Mouse (Mus musculus): Measurements from ENCODE around the gene Hspd1. TPM values are rescaled to one million over a fixed set of nuclear protein-coding genes. Genes with fewer than 3 reads are reported as not detected.

Gene Hspd1
- total and polyA plus RNA-seq, 3 experiments: 306 to 885 (median 775) TPM

- no peaks in the 10 kb centered on the region for H3K27me3 ChIP-seq (ENCODE audit: control insufficient read depth in 1 of 2, insufficient read depth in 2 of 2, low read length in 2 of 2)
- no peaks in the 10 kb centered on the region for H3K9me3 ChIP-seq (replicated peaks; ENCODE audit: insufficient read depth, low read length)
- H3K4me1 ChIP-seq (ENCODE audit: control insufficient read depth in 1 of 2, insufficient read depth in 2 of 2, low read length in 2 of 2): peaks cover 4 to 15% of the 10 kb centered on the region in 2 experiments; a peak in 3 of 4 replicates
- peaks cover 59% of the 10 kb centered on the region for H3K79me2 ChIP-seq (ENCODE audit: control insufficient read depth, insufficient read depth, low read length, poor library complexity)
- TF ChIP-seq HCFC1 (IDR thresholded peaks at IDR 0.05; ENCODE audit: low read depth, low read length): no peak
- no peak for TF ChIP-seq MAZ (IDR thresholded peaks at IDR 0.05; ENCODE audit: low read depth, low read length)
- no peak for TF ChIP-seq MYC (IDR thresholded peaks at IDR 0.05; ENCODE audit: low read depth, low read length)
- no peak for TF ChIP-seq CHD2 (IDR thresholded peaks at IDR 0.05; ENCODE audit: low read length)
- TF ChIP-seq GABPA (IDR thresholded peaks at IDR 0.05; ENCODE audit: low read depth, low read length): no peak
- 0 out of 2 replicates have a peak, but pooled peaks have one; percentile 2 for TF ChIP-seq SIN3A (IDR thresholded peaks at IDR 0.05; ENCODE audit: low read length)
- no peak for TF ChIP-seq E2F4 (IDR thresholded peaks at IDR 0.05; ENCODE audit: borderline replicate concordance, low read depth, low read length)
- TF ChIP-seq UBTF (IDR thresholded peaks at IDR 0.05; ENCODE audit: borderline replicate concordance, insufficient read depth, low read depth, low read length): no peak
- TF ChIP-seq ZKSCAN1 (IDR thresholded peaks at IDR 0.05; ENCODE audit: low read depth, low read length): no peak
- TF ChIP-seq ZC3H11A (IDR thresholded peaks at IDR 0.05; ENCODE audit: low read depth, low read length): no peak
- TF ChIP-seq USF1 (IDR thresholded peaks at IDR 0.05; ENCODE audit: low read depth, low read length): no peak
- no peak for TF ChIP-seq RCOR1 (IDR thresholded peaks at IDR 0.05; ENCODE audit: low read depth, low read length)
- TF ChIP-seq MEF2A (IDR thresholded peaks at IDR 0.05; ENCODE audit: extremely low read depth, insufficient replicate concordance, low read depth, low read length, poor library complexity, severe bottlenecking): no peak
- no peak for TF ChIP-seq EP300 (IDR thresholded peaks at IDR 0.05; ENCODE audit: low read depth in 1 of 2, low read length in 2 of 2)
- TF ChIP-seq NELFE (IDR thresholded peaks at IDR 0.05; ENCODE audit: low read depth, low read length): no peak
- no peak for TF ChIP-seq MYB (IDR thresholded peaks at IDR 0.05; ENCODE audit: low read depth, low read length)
- TF ChIP-seq BHLHE40 (IDR thresholded peaks at IDR 0.05; ENCODE audit: borderline replicate concordance, low read depth, low read length): no peak
- peak; percentile 95 for TF ChIP-seq CHD1 (IDR thresholded peaks at IDR 0.05; ENCODE audit: low read depth, low read length)
- TF ChIP-seq MXI1 (IDR thresholded peaks at IDR 0.05; ENCODE audit: low read depth, low read length): peak; percentile 52; the same call in 1 of the 2 replicates
- TF ChIP-seq POLR2AphosphoS2 (IDR thresholded peaks at IDR 0.05; ENCODE audit: low read length): no peak; the same call in 1 of the 2 replicates
- TF ChIP-seq TCF12 (IDR thresholded peaks at IDR 0.05; ENCODE audit: low read depth, low read length): peak; percentile 1; the same call in 1 of the 2 replicates
- no peak for TF ChIP-seq ELF1 (IDR thresholded peaks at IDR 0.05; ENCODE audit: low read depth, low read length)
- TF ChIP-seq RAD21 (IDR thresholded peaks at IDR 0.05; ENCODE audit: low read depth, low read length): no peak
- TF ChIP-seq CTCF (IDR thresholded peaks at IDR 0.05 in 2 of 3, conservative IDR thresholded peaks at IDR 0.05 in 1 of 3; ENCODE audit: control insufficient read depth in 1 of 3, insufficient read depth in 1 of 3, low read depth in 2 of 3, low read length in 3 of 3, poor library complexity in 1 of 3, severe bottlenecking in 1 of 3): no peak
- TF ChIP-seq NRF1 (IDR thresholded peaks at IDR 0.05; ENCODE audit: insufficient read depth, low read depth, low read length, poor library complexity, severe bottlenecking): no peak
- no peak for TF ChIP-seq SMC3 (IDR thresholded peaks at IDR 0.05; ENCODE audit: low read depth, low read length)
- TF ChIP-seq ETS1 (IDR thresholded peaks at IDR 0.05; ENCODE audit: low read depth, low read length): no peak
- TF ChIP-seq KAT2A (conservative IDR thresholded peaks at IDR 0.05; ENCODE audit: low read depth, low read length): no peak
- TF ChIP-seq GATA1 (IDR thresholded peaks at IDR 0.05; ENCODE audit: low read depth, low read length): no peak
- TF ChIP-seq ZNF384 (IDR thresholded peaks at IDR 0.05; ENCODE audit: low read depth, low read length): no peak
- TF ChIP-seq POLR2A (IDR thresholded peaks at IDR 0.05; ENCODE audit: control insufficient read depth in 1 of 2, insufficient read depth in 1 of 2, low read depth in 1 of 2, low read length in 2 of 2, poor library complexity in 1 of 2): no peak
- no peak for TF ChIP-seq TAL1 (IDR thresholded peaks at IDR 0.05; ENCODE audit: low read length)
- no peak for TF ChIP-seq USF2 (IDR thresholded peaks at IDR 0.05; ENCODE audit: borderline replicate concordance in 1 of 2, insufficient read depth in 1 of 2, low read depth in 1 of 2, low read length in 2 of 2)
- TF ChIP-seq POLR2AphosphoS5 (IDR thresholded peaks at IDR 0.05; ENCODE audit: borderline replicate concordance, low read depth, low read length): no peak
- no peak for TF ChIP-seq ZMIZ1 (IDR thresholded peaks at IDR 0.05; ENCODE audit: low read depth, low read length)
- H3K27ac ChIP-seq (ENCODE audit: control insufficient read depth, low read depth, low read length): peak overlapping the region; percentile 73
- DNase-seq (ENCODE audit: low read depth, low spot score): peak; percentile 33
- peak overlapping the region; percentile 80 to 85 for H3K4me3 ChIP-seq (ENCODE audit: control insufficient read depth in 1 of 2, insufficient read depth in 1 of 2, low read depth in 2 of 2, low read length in 2 of 2)
- H3K9ac ChIP-seq (ENCODE audit: control insufficient read depth, low read depth, low read length, poor library complexity, severe bottlenecking): peak overlapping the region; percentile 96
- peaks cover 12 to 51% of the 10 kb centered on the region in 2 experiments for H3K36me3 ChIP-seq (ENCODE audit: control insufficient read depth in 1 of 2, insufficient read depth in 2 of 2, low read length in 2 of 2)
Observed at GRCm38 (mm10) chr1:55088611-55089497, 811 bp upstream of the Hspd1 start.

Data from MEL (cell line).